In genomic region chr2:80819268-80819667, GRCm38 (mm10) we compare ENCODE assay signal across 17 mouse cellular contexts.
"Had no signal": no experiment of that assay in that cellular context is flagged by ENCODE, and none has a peak within 500 bp of the region (broad histone marks: within the 10 kb centered on the region; RNA-seq: fewer than 3 reads in every experiment).

No protein-coding gene starts in this region.

- DNase-seq: kidney, adult 2 months; kidney, postnatal 10 days; layer of hippocampus, postnatal 36 days; liver, embryonic 13.5 days; lung, adult 2 months; lung, postnatal 10 days; lung, postnatal 36 days; thymus, adult 18-20 months; thymus, postnatal 14 days; thymus, postnatal 4 days had no signal

- H3K36me3 ChIP-seq: liver, embryonic 13.5 days; midbrain, embryonic 10.5 days; midbrain, embryonic 13.5 days; neural tube, embryonic 13.5 days had no signal

- H3K9me3 ChIP-seq: liver, embryonic 13.5 days; megakaryocyte, embryonic 14.5 days; midbrain, embryonic 10.5 days; midbrain, embryonic 13.5 days; neural tube, embryonic 13.5 days had no signal

- H3K9ac ChIP-seq: liver, embryonic 13.5 days; midbrain, embryonic 13.5 days; neural tube, embryonic 13.5 days had no signal

- H3K27me3 ChIP-seq: liver, embryonic 13.5 days; megakaryocyte, embryonic 14.5 days; midbrain, embryonic 13.5 days; neural tube, embryonic 13.5 days had no signal

- ATAC-seq: midbrain, embryonic 13.5 days; midbrain, embryonic 16.5 days had no signal

- H3K4me3 ChIP-seq: left cerebral cortex, adult 2 months; liver, embryonic 13.5 days; megakaryocyte, embryonic 14.5 days; midbrain, embryonic 10.5 days; midbrain, embryonic 13.5 days; myocyte; neural tube, embryonic 13.5 days had no signal

- H3K4me2 ChIP-seq: liver, embryonic 13.5 days; midbrain, embryonic 13.5 days; neural tube, embryonic 13.5 days had no signal

- H3K27ac ChIP-seq: left cerebral cortex, adult 2 months; liver, embryonic 13.5 days; midbrain, embryonic 10.5 days; midbrain, embryonic 13.5 days; neural tube, embryonic 13.5 days had no signal

- H3K4me1 ChIP-seq: liver, embryonic 13.5 days; megakaryocyte, embryonic 14.5 days; midbrain, embryonic 10.5 days; midbrain, embryonic 13.5 days; neural tube, embryonic 13.5 days had no signal
